Mouse (Mus musculus) embryonic facial prominence, embryonic 11.5 days (tissue): ENCODE measurements at regions not wholly inside any gene's neighbourhood (a gene's known extent, or its start where the extent isn't known, plus 50 kb on each side); places are given as distances from the start of the nearest gene placed in this dataset.

ENCODE experiments used
- ATAC-seq: fragments of 200-750 bp; cut with Nextera tagmentation; replicated peaks from 2 replicates; pipeline ENCODE4 v1.8.0; 2017; ENCODE audit warnings: low read depth; ENCODE audit not compliant: insufficient number of reproducible peaks, low FRiP score, low TSS enrichment
- DNase-seq: peaks from one replicate; pipeline ENCODE4 v3.0.0-alpha.2; 2015; ENCODE audit warnings: low spot score
- H3K27ac ChIP-seq: fragments of 300-500 bp; sonication (generic); replicated peaks from 2 replicates; pipeline ENCODE4 v1.5.1; 2014; ENCODE audit warnings: mild to moderate bottlenecking, low read depth, low read length, control low read depth
- H3K27me3 ChIP-seq: fragments of 300-500 bp; sonication (generic); 2 replicates; pipeline ENCODE4 v1.6.1; 2014; ENCODE audit warnings: mild to moderate bottlenecking, low read length, moderate library complexity, mixed read lengths; ENCODE audit not compliant: control insufficient read depth, insufficient read depth
- H3K36me3 ChIP-seq: fragments of 300-500 bp; sonication (generic); replicated peaks from 2 replicates; pipeline ENCODE4 v1.6.1; 2014; ENCODE audit warnings: low read depth, mild to moderate bottlenecking, low read length, moderate library complexity, mixed read lengths; ENCODE audit not compliant: control insufficient read depth, insufficient read depth
- H3K4me1 ChIP-seq: fragments of 300-500 bp; sonication (generic); 2 replicates; pipeline ENCODE4 v1.6.1; 2014; ENCODE audit warnings: low read length, mixed read lengths; ENCODE audit not compliant: control insufficient read depth, insufficient read depth
- H3K4me2 ChIP-seq: fragments of 300-500 bp; sonication (generic); 2 replicates; pipeline ENCODE4 v1.6.1; 2014; ENCODE audit warnings: low read depth, mild to moderate bottlenecking, control low read depth, low read length, moderate library complexity
- H3K4me3 ChIP-seq: fragments of 300-500 bp; sonication (generic); 2 replicates; pipeline ENCODE4 v1.5.1; 2014; ENCODE audit warnings: low read depth, low read length, control low read depth
- H3K9ac ChIP-seq: fragments of 300-500 bp; sonication (generic); replicated peaks from 2 replicates; pipeline ENCODE4 v1.6.1; 2014; ENCODE audit warnings: mild to moderate bottlenecking, control low read depth, low read length
- H3K9me3 ChIP-seq: fragments of 300-500 bp; sonication (generic); replicated peaks from 2 replicates; pipeline ENCODE4 v1.6.1; 2016; ENCODE audit warnings: mild to moderate bottlenecking, low read length, inconsistent platforms, mixed read lengths; ENCODE audit not compliant: control insufficient read depth
- WGBS: fragments of 180-500 bp; shearing (Covaris S2); extraction: QIAGEN DNeasy Blood & Tissue Kit; methylation state at CpG from one replicate; pipeline ENCODE4 v1.1.7; 2014; 5-methylcytosine and 5-hydroxymethylcytosine counted together

DNA sequence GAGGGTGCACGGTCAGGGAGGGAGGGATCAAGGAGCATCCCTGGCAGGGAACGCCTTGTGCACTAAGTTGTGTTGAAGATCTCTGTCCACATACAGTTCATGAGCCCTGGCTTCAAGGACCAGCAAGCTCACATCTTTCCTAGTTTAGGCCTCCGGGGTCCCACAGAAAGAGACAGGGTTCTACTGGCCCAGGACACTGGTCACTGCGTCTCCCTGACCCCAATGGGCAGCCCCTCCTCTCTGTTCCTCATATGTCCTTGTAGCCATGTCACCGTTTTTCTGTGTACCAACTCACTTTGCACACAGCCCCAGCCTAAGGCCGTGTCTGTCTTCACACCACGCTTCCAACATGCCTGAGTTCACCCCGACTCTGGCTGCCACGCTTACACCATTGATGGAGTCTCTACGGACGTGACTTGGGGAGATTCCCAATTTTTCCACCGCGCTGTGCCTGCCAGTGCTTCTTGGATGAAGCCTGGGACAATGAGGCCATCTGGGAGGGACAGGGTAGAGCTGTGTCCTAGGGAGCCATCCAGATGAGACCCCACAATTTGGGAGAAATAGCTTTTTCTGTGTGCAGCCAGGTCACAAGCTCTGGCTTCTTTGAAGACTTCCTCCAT lies 86.5 kb upstream of the Ret start:
- ATAC-seq: no peak
- Histone ChIP-seq H3K36me3 (no peaks in the 10 kb centered on the region), H3K4me2 (no peak overlapping the region), H3K9ac (no peak overlapping the region), H3K27me3 (no peaks in the 10 kb centered on the region), H3K9me3 (no peaks in the 10 kb centered on the region), H3K4me1 (no peaks in the 10 kb centered on the region), H3K4me3 (no peak overlapping the region), H3K27ac (no peak overlapping the region)
- no peak for DNase-seq
- 90% methylated on average over 13 of the region's 13 CpGs for WGBS

DNA sequence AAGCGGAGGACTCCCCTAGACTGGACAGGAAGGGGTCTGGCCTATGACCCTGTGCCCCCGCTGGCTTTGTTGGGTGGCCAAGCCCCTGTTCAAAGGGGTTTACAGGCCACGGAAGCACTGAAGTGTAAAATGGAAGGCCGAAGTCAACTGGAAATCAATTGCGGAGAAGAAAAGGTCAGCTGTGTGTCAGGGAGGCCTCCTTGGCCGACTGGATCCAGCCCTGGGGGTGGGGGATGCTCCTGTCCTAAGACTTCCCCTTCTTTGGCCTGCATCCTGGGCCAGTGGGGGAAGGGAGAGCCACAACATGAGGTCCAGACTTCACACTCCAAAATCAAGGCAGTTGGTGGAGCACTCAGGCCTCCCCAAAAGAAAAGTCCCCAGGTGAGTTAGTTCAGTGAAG lies 66.4 kb upstream of the Ret start:
- Histone ChIP-seq H3K4me3 (no peak overlapping the region), H3K9ac (no peak overlapping the region), H3K36me3 (no peaks in the 10 kb centered on the region), H3K9me3 (no peaks in the 10 kb centered on the region), H3K27ac (no peak overlapping the region), H3K4me2 (no peak overlapping the region), H3K4me1 (no peaks in the 10 kb centered on the region), H3K27me3 (no peaks in the 10 kb centered on the region)
- no peak for ATAC-seq
- DNase-seq: no peak
- 15% methylated on average over 6 of the region's 6 CpGs for WGBS

DNA sequence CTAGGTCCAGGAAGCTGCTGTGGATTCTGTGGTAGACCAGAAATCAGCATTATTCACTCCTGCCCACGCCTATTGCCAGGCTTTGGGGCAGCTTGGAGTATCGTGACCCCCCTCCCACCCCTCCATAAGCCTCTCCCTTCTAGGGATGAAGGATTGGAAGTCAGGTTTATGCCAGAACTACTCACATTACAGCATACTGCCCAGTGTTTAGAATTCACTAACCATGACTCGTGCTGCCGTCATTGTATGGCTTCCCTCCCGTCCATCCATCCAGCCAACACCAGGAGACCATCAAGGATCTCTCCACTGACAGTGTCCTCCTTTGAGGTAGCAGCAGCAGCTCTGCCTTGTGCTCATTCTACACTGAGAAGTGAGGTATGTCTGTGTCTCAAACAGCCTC lies 62.4 kb upstream of the Ret start:
- DNase-seq (no peak), ATAC-seq (no peak)
- no peak overlapping the region for H3K9ac ChIP-seq
- no peak overlapping the region for H3K27ac ChIP-seq
- no peaks in the 10 kb centered on the region for H3K36me3 ChIP-seq
- no peaks in the 10 kb centered on the region for H3K27me3 ChIP-seq
- H3K4me3 ChIP-seq: no peak overlapping the region
- no peaks in the 10 kb centered on the region for H3K9me3 ChIP-seq
- no peak overlapping the region for H3K4me2 ChIP-seq
- H3K4me1 ChIP-seq: no peaks in the 10 kb centered on the region
- WGBS: 68% methylated on average over 5 of the region's 5 CpGs

DNA sequence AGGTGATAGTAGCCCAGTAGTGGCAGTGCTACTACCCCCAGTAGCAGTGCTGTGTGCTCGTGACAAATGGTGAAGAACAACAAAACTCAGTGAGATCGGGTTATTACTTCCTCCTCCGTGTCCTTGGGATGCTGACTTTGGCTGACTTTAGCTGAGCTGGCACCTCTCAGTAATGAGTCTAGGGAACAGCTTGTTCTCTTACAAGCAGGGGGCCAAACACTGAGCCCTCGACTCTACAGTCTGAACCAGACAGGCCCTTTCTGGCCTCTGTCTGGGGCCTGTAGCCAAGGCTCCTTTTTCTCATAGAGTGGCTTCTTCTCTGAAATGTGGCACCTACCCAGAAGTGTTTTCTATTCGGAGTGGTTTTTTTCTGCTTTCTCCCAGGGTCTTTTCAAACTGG lies 57.4 kb upstream of the Ret start:
- H3K9me3 ChIP-seq: no peaks in the 10 kb centered on the region
- no peak overlapping the region for H3K27ac ChIP-seq
- no peak for DNase-seq
- 83% methylated on average over 5 of the region's 5 CpGs for WGBS
- H3K9ac ChIP-seq: no peak overlapping the region
- H3K4me3 ChIP-seq: no peak overlapping the region
- no peak overlapping the region for H3K4me2 ChIP-seq
- H3K27me3 ChIP-seq: no peaks in the 10 kb centered on the region
- H3K36me3 ChIP-seq: no peaks in the 10 kb centered on the region
- no peak for ATAC-seq
- no peaks in the 10 kb centered on the region for H3K4me1 ChIP-seq

DNA sequence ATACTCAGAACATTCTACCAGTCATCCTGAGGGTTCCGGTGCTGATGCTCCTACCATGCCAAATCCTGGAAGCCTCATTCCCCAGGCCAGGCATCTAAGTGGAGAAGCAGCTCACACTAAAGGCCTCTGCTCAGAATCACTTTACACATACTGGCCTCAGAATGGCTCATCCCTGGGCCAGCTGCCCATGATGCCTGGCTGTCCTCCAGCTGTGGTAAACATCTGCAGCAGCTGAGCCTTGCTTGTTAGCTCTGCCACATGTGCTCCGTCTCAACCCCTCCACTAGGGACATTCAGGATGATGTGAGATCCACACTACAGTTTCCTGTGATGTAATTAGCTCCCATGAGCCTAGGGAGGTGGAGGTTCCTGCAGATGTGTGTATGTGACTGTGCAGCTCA lies 55.2 kb upstream of the Ret start:
- Histone ChIP-seq H3K4me2 (no peak overlapping the region), H3K4me3 (no peak overlapping the region), H3K27me3 (no peaks in the 10 kb centered on the region), H3K4me1 (no peaks in the 10 kb centered on the region), H3K27ac (no peak overlapping the region), H3K9ac (no peak overlapping the region), H3K9me3 (no peaks in the 10 kb centered on the region), H3K36me3 (no peaks in the 10 kb centered on the region)
- 65% methylated on average over 2 of the region's 2 CpGs for WGBS
- ATAC-seq (no peak), DNase-seq (no peak)

DNA sequence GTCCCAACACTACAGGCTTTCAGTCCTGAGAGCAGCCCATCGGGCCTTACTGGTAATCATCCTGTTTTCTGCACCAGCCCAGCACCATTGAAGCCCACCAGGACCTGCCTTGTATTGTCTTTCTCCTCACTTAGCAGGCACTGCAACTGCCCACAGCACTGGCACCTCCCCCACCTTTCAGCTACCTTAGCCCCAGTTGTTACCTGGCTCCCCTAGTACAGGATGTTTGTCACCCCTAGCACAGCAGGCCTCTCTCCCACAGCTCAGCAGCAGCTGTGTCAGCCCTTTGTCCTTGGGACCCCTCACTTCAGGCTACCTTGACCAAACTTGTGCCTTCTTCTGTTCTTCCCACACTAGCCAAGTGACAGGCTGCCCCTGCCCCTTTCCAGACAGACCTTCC lies 53.6 kb upstream of the Ret start:
- H3K27ac ChIP-seq: no peak overlapping the region
- no peak overlapping the region for H3K4me3 ChIP-seq
- H3K4me2 ChIP-seq: no peak overlapping the region
- no peak overlapping the region for H3K9ac ChIP-seq
- ATAC-seq: no peak
- WGBS: 80% methylated on average over 1 of the region's 1 CpGs
- no peaks in the 10 kb centered on the region for H3K36me3 ChIP-seq
- H3K9me3 ChIP-seq: no peaks in the 10 kb centered on the region
- H3K27me3 ChIP-seq: no peaks in the 10 kb centered on the region
- H3K4me1 ChIP-seq: no peaks in the 10 kb centered on the region
- DNase-seq: no peak

DNA sequence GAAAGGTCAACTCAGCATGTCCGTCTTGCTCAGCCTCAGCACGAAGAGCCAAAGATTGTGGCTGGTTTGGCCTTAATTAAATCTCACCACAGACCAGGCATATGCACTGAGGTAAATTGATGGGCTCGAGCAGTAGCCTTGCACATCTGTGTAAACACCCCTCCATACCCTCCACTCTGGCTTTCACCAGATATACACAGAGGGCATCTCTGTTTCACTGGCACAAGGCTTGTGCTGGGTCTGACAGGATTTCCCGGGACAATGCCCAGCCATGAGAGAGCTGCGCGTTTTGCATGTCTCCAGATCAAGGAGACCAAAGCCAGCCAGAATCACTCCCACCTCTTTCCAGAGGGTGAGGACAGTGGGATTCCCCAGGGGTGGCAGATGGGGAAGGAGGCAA lies 52.5 kb upstream of the Ret start:
- DNase-seq (no peak), ATAC-seq (no peak)
- 84% methylated on average over 6 of the region's 6 CpGs for WGBS
- H3K27me3 ChIP-seq: no peaks in the 10 kb centered on the region
- no peak overlapping the region for H3K27ac ChIP-seq
- H3K9me3 ChIP-seq: no peaks in the 10 kb centered on the region
- no peak overlapping the region for H3K4me3 ChIP-seq
- H3K36me3 ChIP-seq: no peaks in the 10 kb centered on the region
- H3K4me2 ChIP-seq: no peak overlapping the region
- H3K9ac ChIP-seq: no peak overlapping the region
- H3K4me1 ChIP-seq: no peaks in the 10 kb centered on the region
